8 mouse cellular contexts compared by ENCODE assay signal in genomic region chr5:93328059-93328458, GRCm38 (mm10).
DNase-seq lines count a peak whose midpoint lies in the region; ATAC-seq lines count a peak whose summit lies in the region.

No protein-coding gene starts in this region.

- no peaks in the 10 kb centered on the region for H3K27me3 ChIP-seq in neural tube, embryonic 15.5 days (replicated peaks)
- H3K27me3 ChIP-seq in kidney, embryonic 16.5 days (ENCODE audit: insufficient read depth, low read length), result no peaks in the 10 kb centered on the region
- no peaks in the 10 kb centered on the region for H3K27me3 ChIP-seq in liver, embryonic 11.5 days (replicated peaks; ENCODE audit: control insufficient read depth, insufficient read depth, low read length)

- no peak for ATAC-seq in neural tube, embryonic 15.5 days (ENCODE audit: low FRiP score)
- peak; percentile 63; the same call in 1 of the 2 replicates for ATAC-seq in kidney, embryonic 16.5 days (ENCODE audit: low FRiP score, low TSS enrichment)
- no peak; the same call in 1 of the 2 replicates for ATAC-seq in liver, embryonic 11.5 days (replicated peaks; ENCODE audit: low FRiP score)

- no peaks in the 10 kb centered on the region for H3K36me3 ChIP-seq in neural tube, embryonic 15.5 days
- no peaks in the 10 kb centered on the region for H3K36me3 ChIP-seq in kidney, embryonic 16.5 days (ENCODE audit: insufficient read depth, low read length)
- no peaks in the 10 kb centered on the region for H3K36me3 ChIP-seq in liver, embryonic 11.5 days (ENCODE audit: control insufficient read depth, insufficient read depth, low read length)

- H3K4me2 ChIP-seq in neural tube, embryonic 15.5 days, result no peak overlapping the region
- H3K4me2 ChIP-seq in kidney, embryonic 16.5 days (replicated peaks; ENCODE audit: low read depth, low read length), result no peak overlapping the region
- H3K4me2 ChIP-seq in liver, embryonic 11.5 days, result no peak overlapping the region

- H3K4me3 ChIP-seq in neural tube, embryonic 15.5 days (replicated peaks), result no peak overlapping the region
- no peak overlapping the region for H3K4me3 ChIP-seq in kidney, embryonic 16.5 days (ENCODE audit: low read length)
- H3K4me3 ChIP-seq in liver, embryonic 11.5 days (ENCODE audit: low read depth, low read length), result no peak overlapping the region

- no peak overlapping the region for H3K9ac ChIP-seq in neural tube, embryonic 15.5 days (replicated peaks)
- H3K9ac ChIP-seq in kidney, embryonic 16.5 days (replicated peaks; ENCODE audit: low read length), result no peak overlapping the region
- H3K9ac ChIP-seq in liver, embryonic 11.5 days (ENCODE audit: low read depth, low read length), result no peak overlapping the region

- no peaks in the 10 kb centered on the region for H3K9me3 ChIP-seq in neural tube, embryonic 15.5 days (replicated peaks)
- H3K9me3 ChIP-seq in kidney, embryonic 16.5 days (ENCODE audit: low read length), result no peaks in the 10 kb centered on the region
- no peaks in the 10 kb centered on the region for H3K9me3 ChIP-seq in liver, embryonic 11.5 days (ENCODE audit: control insufficient read depth, low read length)

- H3K27ac ChIP-seq in neural tube, embryonic 15.5 days (replicated peaks), result no peak overlapping the region
- no peak overlapping the region for H3K27ac ChIP-seq in kidney, embryonic 16.5 days (ENCODE audit: low read length)
- H3K27ac ChIP-seq in liver, embryonic 11.5 days (ENCODE audit: low read depth, low read length), result no peak overlapping the region

- H3K4me1 ChIP-seq in neural tube, embryonic 15.5 days, result no peaks in the 10 kb centered on the region
- no peaks in the 10 kb centered on the region for H3K4me1 ChIP-seq in kidney, embryonic 16.5 days (ENCODE audit: insufficient read depth, low read length)
- no peaks in the 10 kb centered on the region for H3K4me1 ChIP-seq in liver, embryonic 11.5 days (replicated peaks; ENCODE audit: control insufficient read depth, insufficient read depth, low read length)

- WGBS in neural tube, embryonic 15.5 days, result 27% methylated on average over 7 of the region's 7 CpGs
- 23% methylated on average over 7 of the region's 7 CpGs for WGBS in kidney, embryonic 16.5 days
- 20% methylated on average over 7 of the region's 7 CpGs for WGBS in liver, embryonic 11.5 days

- DNase-seq in neural tube, embryonic 10.5 days (ENCODE audit: extremely low spot score, low spot score), result peak; percentile 49
- DNase-seq in c-Kit-positive CD71-positive TER-119-positive erythroid progenitor cells, embryonic 14.5 days (ENCODE audit: low spot score), result peak; percentile 26
- peak; percentile 22 to 62 for DNase-seq in frontal cortex, postnatal 10 days (ENCODE audit: low spot score in 2 of 2)
- peak; percentile 37 for DNase-seq in liver, embryonic 11.5 days (ENCODE audit: low spot score)
- DNase-seq in right cerebral cortex, adult 2 months (ENCODE audit: low spot score in 2 of 2), result peak; percentile 83 to 86
- DNase-seq in urinary bladder, postnatal 14 days (ENCODE audit: low spot score), result peak; percentile 82

Comparison
In these comparisons a context has a peak if more than half of its experiments do, and no peak if none do; other contexts are left out.
1. DNase-seq: peak in every context shown above with its lines; median percentile 84 in right cerebral cortex, adult 2 months; 82 in urinary bladder, postnatal 14 days; 49 in neural tube, embryonic 10.5 days; 42 in frontal cortex, postnatal 10 days; 37 in liver, embryonic 11.5 days; 26 in c-Kit-positive CD71-positive TER-119-positive erythroid progenitor cells, embryonic 14.5 days.